Mouse (Mus musculus): ENCODE measurements around the gene Rabgap1l.

DNA sequence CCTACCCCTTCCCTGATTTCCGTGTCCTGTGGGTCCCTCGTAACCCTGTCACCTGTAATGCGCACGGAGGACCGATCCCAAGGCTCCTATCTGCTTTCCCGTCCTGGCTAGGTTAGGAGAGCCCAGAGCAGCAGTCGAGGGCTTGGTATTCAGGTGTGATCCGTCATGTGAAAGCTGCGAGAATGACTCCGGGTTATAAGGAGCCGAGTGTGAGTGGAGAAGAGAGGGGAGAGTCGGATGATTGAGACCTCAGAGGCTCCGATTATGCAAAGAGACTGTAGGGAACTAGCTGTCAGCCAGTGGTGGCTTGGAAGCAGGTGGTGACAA is 597.7 kb downstream of the Rabgap1l start:
- TF ChIP-seq POLR2A (IDR thresholded peaks at IDR 0.05; ENCODE audit: control insufficient read depth, extremely low read depth, insufficient read depth, low read length, poor library complexity) (no peak), CTCF (IDR thresholded peaks at IDR 0.05; ENCODE audit: borderline replicate concordance, control insufficient read depth, extremely low read depth, insufficient read depth, low read length, poor library complexity) (no peak)

Data from thymus, adult 2 months (tissue).